ENCODE assay signal across 23 mouse cellular contexts in the genomic region with DNA sequence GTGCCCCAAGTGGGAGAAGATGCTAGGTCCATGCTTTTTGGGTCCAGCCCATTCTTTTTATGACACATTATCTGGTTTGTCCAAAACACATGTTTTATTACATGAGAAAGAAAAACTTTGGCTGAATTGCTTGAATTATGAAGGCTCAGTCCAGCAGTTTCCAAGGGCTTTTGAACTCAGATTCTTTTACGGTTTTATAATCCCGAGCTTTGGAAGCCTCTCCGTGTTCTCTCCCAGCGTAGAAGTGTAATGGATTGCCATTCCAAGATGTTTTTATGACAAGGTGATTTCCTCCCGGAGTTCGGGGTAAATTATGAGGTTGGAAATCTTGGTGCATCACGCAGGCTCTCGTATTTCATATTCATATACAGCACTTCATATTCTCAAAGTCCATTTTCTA.
DNase-seq lines count a peak whose midpoint lies in the region; ATAC-seq and TF ChIP-seq lines count a peak whose summit lies in the region.
"Had no signal": no experiment of that assay in that cellular context is flagged by ENCODE, and none has a peak within 500 bp of the region (broad histone marks: within the 10 kb centered on the region; RNA-seq: fewer than 3 reads in every experiment).

No protein-coding gene starts in this region.

- ATAC-seq in embryonic facial prominence, embryonic 14.5 days (ENCODE audit: low read depth) = no peak
- ATAC-seq in lung, embryonic 14.5 days (ENCODE audit: insufficient read depth) = no peak
- ATAC-seq: activated CD4-positive, CD25-positive, alpha-beta regulatory T cell, adult 4 months; CD4-positive, CD25-positive, alpha-beta regulatory T cell, adult 4 months; forebrain, embryonic 13.5 days; forebrain, embryonic 15.5 days; Patski had no signal

- 0 out of 2 replicates have a peak, but pooled peaks cover 10% of the 10 kb centered on the region for H3K4me1 ChIP-seq in embryonic facial prominence, embryonic 14.5 days (ENCODE audit: control insufficient read depth, insufficient read depth, low read length)
- H3K4me1 ChIP-seq in embryonic facial prominence, embryonic 10.5 days = peaks cover 24% of the 10 kb centered on the region
- H3K4me1 ChIP-seq in lung, embryonic 14.5 days (ENCODE audit: insufficient read depth) = no peaks in the 10 kb centered on the region
- H3K4me1 ChIP-seq: forebrain, embryonic 13.5 days; forebrain, embryonic 15.5 days had no signal

- no peak overlapping the region for H3K9ac ChIP-seq in embryonic facial prominence, embryonic 14.5 days (ENCODE audit: low read depth, low read length)
- no peak overlapping the region for H3K9ac ChIP-seq in lung, embryonic 14.5 days
- H3K9ac ChIP-seq: embryonic facial prominence, embryonic 13.5 days; forebrain, embryonic 13.5 days; forebrain, embryonic 15.5 days had no signal

- DNase-seq in embryonic facial prominence, embryonic 14.5 days (ENCODE audit: low spot score) = peak; percentile 42
- no peak for DNase-seq in embryonic facial prominence, embryonic 10.5 days (ENCODE audit: low spot score)
- DNase-seq in kidney, postnatal 14 days = peak; percentile 18
- no peak for DNase-seq in kidney, postnatal 4 days
- DNase-seq in lung, embryonic 14.5 days = peak; percentile 24
- no peak for DNase-seq in lung, postnatal 10 days
- DNase-seq in heart, postnatal 14 days = no peak
- DNase-seq: adrenal gland, adult 8-10 months; adrenal gland, postnatal 14 days; adrenal gland, postnatal 36 days; B cell, adult 2 months; cerebellum, adult 11-12 months; cerebellum, adult 2 months; cerebellum, adult 9-10 months; cerebellum, postnatal 10 days; cerebellum, postnatal 25 days had no signal

- WGBS in embryonic facial prominence, embryonic 14.5 days = 71% methylated on average over 8 of the region's 8 CpGs
- WGBS in embryonic facial prominence, embryonic 10.5 days = 91% methylated on average over 8 of the region's 8 CpGs
- 44% methylated on average over 8 of the region's 8 CpGs for WGBS in lung, embryonic 14.5 days

- H3K4me3 ChIP-seq in embryonic facial prominence, embryonic 14.5 days (ENCODE audit: low read depth, low read length) = no peak overlapping the region
- H3K4me3 ChIP-seq in embryonic facial prominence, embryonic 10.5 days = no peak overlapping the region
- no peak overlapping the region for H3K4me3 ChIP-seq in lung, embryonic 14.5 days (ENCODE audit: low read depth, low read length)
- H3K4me3 ChIP-seq: embryonic facial prominence, embryonic 13.5 days; forebrain, embryonic 13.5 days; forebrain, embryonic 15.5 days had no signal

- H3K27me3 ChIP-seq in embryonic facial prominence, embryonic 14.5 days (replicated peaks; ENCODE audit: control insufficient read depth, insufficient read depth, low read length) = no peaks in the 10 kb centered on the region
- H3K27me3 ChIP-seq in embryonic facial prominence, embryonic 10.5 days (replicated peaks; ENCODE audit: low read depth, poor library complexity, severe bottlenecking) = peaks cover 6% of the 10 kb centered on the region; the same call in 1 of the 2 replicates
- peaks cover 3% of the 10 kb centered on the region; the same call in 1 of the 2 replicates for H3K27me3 ChIP-seq in lung, embryonic 14.5 days (ENCODE audit: insufficient read depth, low read length)
- H3K27me3 ChIP-seq: forebrain, embryonic 15.5 days; Patski had no signal

- no peak for TF ChIP-seq CTCF in lung, embryonic 14.5 days (IDR thresholded peaks at IDR 0.05; ENCODE audit: low read depth)

- H3K9me3 ChIP-seq in embryonic facial prominence, embryonic 14.5 days (ENCODE audit: control insufficient read depth, low read length) = no peaks in the 10 kb centered on the region
- H3K9me3 ChIP-seq in embryonic facial prominence, embryonic 10.5 days = no peaks in the 10 kb centered on the region
- no peaks in the 10 kb centered on the region for H3K9me3 ChIP-seq in lung, embryonic 14.5 days (ENCODE audit: low read depth, low read length)
- H3K9me3 ChIP-seq: embryonic facial prominence, embryonic 13.5 days; forebrain, embryonic 13.5 days; forebrain, embryonic 15.5 days had no signal

- intact Hi-C loops in heart, postnatal 14 days (cut with DNase I) = no loop called here

- no peak overlapping the region for H3K27ac ChIP-seq in embryonic facial prominence, embryonic 14.5 days (replicated peaks; ENCODE audit: low read depth, low read length)
- no peak overlapping the region for H3K27ac ChIP-seq in embryonic facial prominence, embryonic 10.5 days (replicated peaks)
- H3K27ac ChIP-seq in lung, embryonic 14.5 days (ENCODE audit: low read depth) = no peak overlapping the region
- H3K27ac ChIP-seq: embryonic facial prominence, embryonic 13.5 days; forebrain, embryonic 13.5 days; forebrain, embryonic 15.5 days had no signal

- H3K4me2 ChIP-seq in embryonic facial prominence, embryonic 14.5 days (ENCODE audit: low read depth, low read length) = no peak overlapping the region
- H3K4me2 ChIP-seq in lung, embryonic 14.5 days = no peak overlapping the region
- H3K4me2 ChIP-seq: embryonic facial prominence, embryonic 13.5 days; forebrain, embryonic 13.5 days; forebrain, embryonic 15.5 days had no signal

- no peaks in the 10 kb centered on the region for H3K36me3 ChIP-seq in embryonic facial prominence, embryonic 14.5 days (ENCODE audit: control insufficient read depth, insufficient read depth, low read length)
- H3K36me3 ChIP-seq in embryonic facial prominence, embryonic 10.5 days (replicated peaks) = no peaks in the 10 kb centered on the region
- no peaks in the 10 kb centered on the region for H3K36me3 ChIP-seq in lung, embryonic 14.5 days (ENCODE audit: insufficient read depth)
- H3K36me3 ChIP-seq: embryonic facial prominence, embryonic 13.5 days; forebrain, embryonic 15.5 days; G1E had no signal

Comparison
In these comparisons a context has a peak if more than half of its experiments do, and no peak if none do; other contexts are left out.
1. DNase-seq: peak in embryonic facial prominence, embryonic 14.5 days (single experiment), kidney, postnatal 14 days (single experiment) and lung, embryonic 14.5 days (single experiment); none in embryonic facial prominence, embryonic 10.5 days (single experiment), kidney, postnatal 4 days (0 of 2), lung, postnatal 10 days (single experiment) and heart, postnatal 14 days (0 of 2).